Comparison of ENCODE assay signal across 17 mouse cellular contexts in genomic region chr2:60228470-60228869, GRCm38 (mm10).
"Had no signal": no experiment of that assay in that cellular context is flagged by ENCODE, and none has a peak within 500 bp of the region (broad histone marks: within the 10 kb centered on the region; RNA-seq: fewer than 3 reads in every experiment).

No protein-coding gene starts in this region.

- H3K9me3 ChIP-seq: liver, embryonic 15.5 days; midbrain, embryonic 13.5 days; midbrain, embryonic 15.5 days; neural tube, embryonic 12.5 days had no signal

- H3K4me3 ChIP-seq: liver, embryonic 15.5 days; midbrain, embryonic 13.5 days; midbrain, embryonic 15.5 days; neural tube, embryonic 12.5 days had no signal

- DNase-seq: lung, adult 18-20 months; lung, embryonic 14.5 days; lung, postnatal 10 days; lung, postnatal 4 days; retina, postnatal 1 day; right cerebral cortex, adult 18-20 months; right cerebral cortex, postnatal 25 days; right cerebral cortex, postnatal 4 days; spleen, adult 18-20 months; thymus, adult 2 months; thymus, postnatal 25 days; thymus, postnatal 4 days had no signal

- H3K27ac ChIP-seq: liver, embryonic 15.5 days; midbrain, embryonic 13.5 days; midbrain, embryonic 15.5 days; neural tube, embryonic 12.5 days had no signal

- H3K4me2 ChIP-seq: liver, embryonic 15.5 days; lung, embryonic 14.5 days; midbrain, embryonic 11.5 days; midbrain, embryonic 13.5 days; midbrain, embryonic 15.5 days; neural tube, embryonic 12.5 days had no signal

- H3K27me3 ChIP-seq: liver, embryonic 15.5 days; midbrain, embryonic 13.5 days; midbrain, embryonic 15.5 days; neural tube, embryonic 12.5 days had no signal

- ATAC-seq: midbrain, embryonic 13.5 days; midbrain, embryonic 15.5 days had no signal

- H3K4me1 ChIP-seq: neural tube, embryonic 12.5 days had no signal

- H3K9ac ChIP-seq: liver, embryonic 15.5 days; lung, embryonic 14.5 days; midbrain, embryonic 13.5 days; midbrain, embryonic 15.5 days; neural tube, embryonic 12.5 days had no signal
